Mouse (Mus musculus): Measurements from ENCODE around the gene Pclaf. TPM values are rescaled to one million over a fixed set of nuclear protein-coding genes. Genes with fewer than 3 reads are reported as not detected.

Gene Pclaf
- total RNA-seq (2021) = 10 to 100 TPM; 34.9 to 38.3 TPM

GRCm38 (mm10) chr9:65890143-65890628 is at the start of gene Pclaf:
Gene Pclaf (plus strand): TSS chr9:65890237.
- DNase-seq = peak; percentile 79

GRCm38 (mm10) chr9:65844421-65845165 is 45.4 kb upstream of the Pclaf start:
- DNase-seq = peak; percentile 40

GRCm38 (mm10) chr9:65848154-65848553 is 41.9 kb upstream of the Pclaf start:
- DNase-seq = peak; percentile 32

GRCm38 (mm10) chr9:65850203-65850602 is 39.8 kb upstream of the Pclaf start:
- no peak for DNase-seq

- no peak for DNase-seq
These were observed 30.4 kb upstream of the Pclaf start for GRCm38 (mm10) chr9:65859656-65860055.

GRCm38 (mm10) chr9:65884564-65885315 is 5.3 kb upstream of the Pclaf start:
- peak; percentile 94 for DNase-seq

- no peak for DNase-seq
These were observed 1.1 kb downstream of the Pclaf start for GRCm38 (mm10) chr9:65891126-65891525.

- DNase-seq = no peak
These were observed 6.9 kb downstream of the Pclaf start for GRCm38 (mm10) chr9:65896977-65897376.

- no peak for DNase-seq
These were observed 12.8 kb downstream of the Pclaf start for GRCm38 (mm10) chr9:65902879-65903278.

GRCm38 (mm10) chr9:65903419-65903818 is 13.4 kb downstream of the Pclaf start:
- no peak for DNase-seq

- peak; percentile 95 for DNase-seq
These were observed 18.6 kb downstream of the Pclaf start, which contains the start of the genes Trip4 and Csnk1g1 for GRCm38 (mm10) chr9:65908394-65909300. Gene Trip4 (minus strand): TSS chr9:65908794. Gene Csnk1g1 (plus strand): TSS chr9:65908924.

- DNase-seq = peak; percentile 69
These were observed 19.3 kb downstream of the Pclaf start for GRCm38 (mm10) chr9:65909301-65909801.

GRCm38 (mm10) chr9:65909837-65910236 is 19.8 kb downstream of the Pclaf start:
- DNase-seq = no peak

- DNase-seq = no peak
These were observed 23.9 kb downstream of the Pclaf start for GRCm38 (mm10) chr9:65913976-65914375.

GRCm38 (mm10) chr9:65917015-65917414 is 27.0 kb downstream of the Pclaf start:
- no peak for DNase-seq

- no peak for DNase-seq
These were observed 38.4 kb downstream of the Pclaf start for GRCm38 (mm10) chr9:65928456-65928855.

- no peak for DNase-seq
These were observed 39.8 kb downstream of the Pclaf start for GRCm38 (mm10) chr9:65929826-65930225.

GRCm38 (mm10) chr9:65937566-65937965 is 47.5 kb downstream of the Pclaf start:
- no peak for DNase-seq

- peak; percentile 4 for DNase-seq
These were observed 61.1 kb downstream of the Pclaf start for GRCm38 (mm10) chr9:65951082-65951587.

All from heart, postnatal 4 days (tissue).